Mouse (Mus musculus): ENCODE results near the gene Slc31a1. TPM values are rescaled to one million over a fixed set of nuclear protein-coding genes. Genes with fewer than 3 reads are reported as not detected.

The Slc31a1 gene
- total RNA-seq, 2 experiments from 2014 or later: 16.2 to 16.8 TPM

DNA sequence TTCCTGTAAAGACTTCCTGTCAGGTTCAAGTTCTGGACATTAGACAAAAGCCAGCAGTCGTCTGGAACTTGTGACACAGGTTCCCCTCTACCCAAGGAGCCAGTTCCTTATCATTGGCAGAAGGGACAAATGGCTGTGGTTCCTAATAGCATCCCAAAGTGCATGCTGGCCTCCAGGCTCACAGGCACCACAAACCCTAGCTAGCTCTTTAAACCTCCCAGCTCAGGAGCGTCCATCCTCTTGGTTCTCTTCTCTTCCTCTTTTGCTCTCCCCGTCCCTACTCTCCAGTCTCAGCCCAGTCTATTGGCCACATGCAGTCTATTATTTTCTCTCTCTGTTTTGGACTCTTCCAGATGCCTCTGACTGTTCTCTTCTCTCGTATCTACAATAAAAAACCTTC, 79.3 kb downstream of the Slc31a1 start:
- no peak for DNase-seq (ENCODE audit: extremely low spot score in 1 of 2, low spot score in 1 of 2)

GRCm38 (mm10) chr4:62440544-62440943, 80.0 kb downstream of the Slc31a1 start:
- DNase-seq (ENCODE audit: extremely low spot score in 1 of 2, low spot score in 1 of 2): no peak

DNA sequence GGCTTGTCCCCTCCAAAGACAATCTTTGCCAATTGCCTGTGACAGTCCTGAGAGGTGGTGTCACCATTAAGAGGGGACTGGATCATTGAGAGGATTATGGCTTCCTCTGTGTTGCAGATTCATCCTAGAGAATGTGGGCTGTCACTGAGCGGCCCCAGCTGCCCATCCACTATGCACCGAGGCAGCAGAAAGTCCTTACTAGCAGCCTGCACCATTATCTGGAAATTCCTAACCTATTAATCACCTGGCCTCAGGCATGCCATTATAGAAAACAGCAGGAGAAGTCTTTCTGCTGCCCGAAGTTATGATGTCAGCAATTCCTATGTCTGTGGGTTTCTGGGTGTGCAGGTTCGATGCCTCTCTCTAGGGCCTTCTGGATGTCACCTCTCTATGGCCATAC, 80.5 kb downstream of the Slc31a1 start:
- no peak for DNase-seq (ENCODE audit: extremely low spot score in 1 of 2, low spot score in 1 of 2)

Other genes starting within 250 kb of the Slc31a1 start
- gene Mup21, start 209.9 kb upstream of the Slc31a1 start, total RNA-seq (2021): not detected
- 10 to 100 TPM; 22.9 to 25.6 TPM for gene Zfp37, start 129.7 kb upstream of the Slc31a1 start, total RNA-seq (2021)
- gene Slc31a2, start 98.2 kb upstream of the Slc31a1 start, total RNA-seq (2021): 1 to 10 TPM; 8.3 to 8.9 TPM
- 10 to 100 TPM; 38.1 to 44.2 TPM for gene Fkbp15, start 179 bp upstream of the Slc31a1 start, total RNA-seq (2021)
- gene Cdc26, start 47.9 kb downstream of the Slc31a1 start, total RNA-seq (2021): 10 to 100 TPM; 43.0 to 51.1 TPM
- 10 to 100 TPM; 12.4 to 12.6 TPM for gene Prpf4, start 48.1 kb downstream of the Slc31a1 start, total RNA-seq (2021)
- not detected for gene Rnf183, start 74.5 kb downstream of the Slc31a1 start, total RNA-seq (2021)
- gene Wdr31, start 110.2 kb downstream of the Slc31a1 start, total RNA-seq (2021): 1 to 10 TPM; 6.7 to 8.5 TPM
- gene Bspry, start 119.3 kb downstream of the Slc31a1 start, total RNA-seq (2021): under 1 TPM; 0.20 to 0.38 TPM
- 10 to 100 TPM in 1 of 2 experiments, 1 to 10 TPM in 1; 9.4 to 10.7 TPM for gene Hdhd3, start 142.7 kb downstream of the Slc31a1 start, total RNA-seq (2021)
- gene Alad, start 159.2 kb downstream of the Slc31a1 start, total RNA-seq (2021): 10 to 100 TPM; 25.8 to 28.9 TPM
- gene Pole3, start 164.3 kb downstream of the Slc31a1 start, total RNA-seq (2021): 10 to 100 TPM; 21.0 to 21.9 TPM
- gene 4933430I17Rik, start 164.6 kb downstream of the Slc31a1 start, total RNA-seq (2021): under 1 TPM; 0.21 to 0.54 TPM
- 10 to 100 TPM; 18.9 to 23.6 TPM for gene Rgs3, start 199.1 kb downstream of the Slc31a1 start, total RNA-seq (2021)